Mouse (Mus musculus) liver, embryonic 11.5 days (tissue): Measurements from ENCODE around the gene Tex26. TPM values are rescaled to one million over a fixed set of nuclear protein-coding genes. Genes with fewer than 3 reads are reported as not detected.

Source experiments
- ATAC-seq: fragments of 200-750 bp; cut with Nextera tagmentation; replicated peaks from 2 replicates; pipeline ENCODE4 v1.8.0; 2017; ENCODE audit warnings: moderate number of reproducible peaks, mild to moderate bottlenecking, moderate TSS enrichment, moderate library complexity; ENCODE audit not compliant: low FRiP score
- DNase-seq: peaks from one replicate; pipeline ENCODE4 v3.0.0-alpha.2; 2017; ENCODE audit warnings: low spot score
- H3K27ac ChIP-seq: fragments of 300-500 bp; sonication (generic); 2 replicates; pipeline ENCODE4 v1.5.1; 2014; ENCODE audit warnings: mild to moderate bottlenecking, low read depth, low read length, control low read depth
- H3K27me3 ChIP-seq: fragments of 300-500 bp; sonication (generic); replicated peaks from 2 replicates; pipeline ENCODE4 v1.6.1; 2014; ENCODE audit warnings: low read length, mixed read lengths; ENCODE audit not compliant: control insufficient read depth, insufficient read depth
- H3K36me3 ChIP-seq: fragments of 300-500 bp; sonication (generic); 2 replicates; pipeline ENCODE4 v1.6.1; 2014; ENCODE audit warnings: mild to moderate bottlenecking, low read length, moderate library complexity, mixed read lengths; ENCODE audit not compliant: control insufficient read depth, insufficient read depth
- H3K4me1 ChIP-seq: fragments of 300-500 bp; sonication (generic); replicated peaks from 2 replicates; pipeline ENCODE4 v1.6.1; 2014; ENCODE audit warnings: low read length, mixed read lengths; ENCODE audit not compliant: control insufficient read depth, insufficient read depth
- H3K4me2 ChIP-seq: fragments of 300-500 bp; sonication (generic); 2 replicates; pipeline ENCODE4 v1.6.1; 2014; ENCODE audit warnings: mild to moderate bottlenecking, control low read depth, moderate library complexity
- H3K4me3 ChIP-seq: fragments of 300-500 bp; sonication (generic); 2 replicates; pipeline ENCODE4 v1.5.1; 2014; ENCODE audit warnings: low read depth, low read length, control low read depth
- H3K9ac ChIP-seq: fragments of 300-500 bp; sonication (generic); 2 replicates; pipeline ENCODE4 v1.6.1; 2014; ENCODE audit warnings: low read depth, low read length, control low read depth
- H3K9me3 ChIP-seq: fragments of 300-500 bp; sonication (generic); 2 replicates; pipeline ENCODE4 v1.6.1; 2016; ENCODE audit warnings: low read length, inconsistent platforms, mixed read lengths; ENCODE audit not compliant: control insufficient read depth
- WGBS: fragments of 180-500 bp; shearing (Covaris S2); extraction: QIAGEN DNeasy Blood & Tissue Kit; methylation state at CpG from one replicate; pipeline ENCODE4 v1.1.7; 2014; 5-methylcytosine and 5-hydroxymethylcytosine counted together
- polyA plus RNA-seq: library from polyadenylated mRNA; unstranded; fragments of >200 nt; fragmentation: Nextera tagmentation; extraction: Ambion mirVana; gene quantifications from 2 replicates; pipeline ENCODE4 v1.2.1, GENCODE M21; 2014

Tex26 gene
- polyA plus RNA-seq, 1 experiment from 2014 or later: 0.48 TPM

DNA sequence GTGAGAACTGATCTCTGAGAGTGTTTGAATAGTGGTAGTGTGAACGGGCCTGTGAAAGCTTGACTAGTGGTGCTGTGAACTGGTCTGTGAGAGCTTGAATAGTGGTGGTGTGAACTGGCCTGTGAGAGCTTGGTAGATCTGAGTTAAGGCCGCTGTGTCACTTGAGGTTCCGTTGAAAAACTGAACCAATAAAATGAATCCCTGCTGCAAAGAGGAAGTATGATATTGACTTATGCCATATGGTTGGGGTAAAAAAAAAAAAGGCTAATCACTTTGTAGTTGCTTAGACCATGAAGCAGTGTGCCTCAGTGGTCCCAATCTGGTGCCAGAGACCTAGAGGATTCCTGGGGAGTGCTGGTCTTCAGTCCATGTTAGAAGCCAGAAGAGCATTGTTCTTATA is 30.0 kb upstream of the Tex26 start:
- Histone ChIP-seq H3K4me1 (peaks cover 7% of the 10 kb centered on the region), H3K36me3 (no peaks in the 10 kb centered on the region), H3K9me3 (no peaks in the 10 kb centered on the region), H3K9ac (no peak overlapping the region), H3K4me3 (no peak overlapping the region), H3K27me3 (peaks cover 20% of the 10 kb centered on the region), H3K4me2 (no peak overlapping the region), H3K27ac (no peak overlapping the region)
- WGBS: 83% methylated on average over 3 of the region's 3 CpGs
- ATAC-seq: no peak
- no peak for DNase-seq

DNA sequence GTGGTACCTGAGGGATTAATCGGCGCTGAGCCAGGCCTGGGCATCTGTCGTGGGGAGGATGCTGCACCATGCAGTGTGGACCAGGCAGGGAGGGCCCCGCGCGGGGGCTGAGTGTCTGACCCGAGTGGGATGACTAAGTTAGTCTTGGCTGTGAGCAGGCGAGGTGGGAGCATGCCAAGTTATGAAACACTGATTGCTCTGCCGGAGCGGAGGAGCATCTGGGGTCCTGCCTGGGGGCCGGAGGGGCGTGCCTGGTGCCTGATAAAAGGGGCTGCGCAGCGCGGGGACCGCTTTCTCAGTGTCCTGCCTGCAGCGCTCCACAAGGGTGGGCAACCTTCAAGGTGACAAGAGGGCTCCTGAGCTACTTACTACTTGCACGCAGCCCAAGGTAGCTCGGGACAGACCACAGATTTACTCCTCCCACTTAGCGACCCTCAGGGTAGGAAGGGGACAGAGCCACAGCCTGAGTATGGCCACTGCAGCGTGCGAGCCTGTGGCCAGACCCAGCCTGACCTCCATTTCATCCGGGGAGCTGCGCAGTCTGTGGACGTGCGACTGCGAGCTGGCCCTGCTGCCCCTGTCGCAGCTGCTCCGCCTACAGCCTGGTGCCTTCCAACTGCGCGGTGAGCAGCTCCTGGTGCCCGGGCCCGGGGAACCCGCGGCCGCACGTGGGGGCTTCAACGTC is 27.8 kb upstream of the Tex26 start, which contains the start of gene Medag:
TSS of gene Medag (plus strand) at position 241 of the 685 bp plus-strand sequence.
- Histone ChIP-seq H3K9ac (peak within 1 kb of the TSS; percentile 34), H3K4me3 (peak within 1 kb of the TSS; percentile 38), H3K4me2 (peak within 1 kb of the TSS; percentile 63), H3K27me3 (peaks cover 20% of the 10 kb centered on the region), H3K4me1 (peaks cover 7% of the 10 kb centered on the region), H3K27ac (no peak within 1 kb of the TSS), H3K9me3 (no peaks in the 10 kb centered on the region), H3K36me3 (no peaks in the 10 kb centered on the region)
- DNase-seq (peak; percentile 44), ATAC-seq (peak; percentile 48)
- WGBS: 9% methylated on average over 38 of the region's 38 CpGs

DNA sequence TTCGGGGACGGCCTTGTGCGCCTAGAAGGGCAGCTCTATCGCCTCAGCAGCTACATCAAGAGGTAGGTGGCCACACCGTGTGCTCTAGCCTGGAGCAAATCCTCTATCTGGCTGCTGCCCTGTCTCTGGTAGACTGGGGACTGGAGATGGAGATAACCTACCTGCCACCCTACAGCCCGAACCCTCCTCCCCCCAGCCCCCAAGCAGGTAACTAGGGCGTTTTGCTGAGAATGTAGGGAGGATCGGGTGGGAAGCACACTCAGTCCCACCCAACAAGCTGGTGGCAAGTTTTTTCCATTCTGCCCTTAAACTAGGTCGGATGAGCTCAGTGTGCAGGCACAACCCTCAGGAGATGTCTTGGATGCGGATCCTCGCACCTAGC is 27.3 kb upstream of the Tex26 start:
- Histone ChIP-seq H3K9me3 (no peaks in the 10 kb centered on the region), H3K27me3 (peaks cover 20% of the 10 kb centered on the region), H3K9ac (no peak overlapping the region), H3K27ac (no peak overlapping the region), H3K4me1 (peaks cover 7% of the 10 kb centered on the region), H3K4me2 (peak overlapping the region; percentile 63), H3K36me3 (no peaks in the 10 kb centered on the region), H3K4me3 (peak overlapping the region; percentile 38)
- 37% methylated on average over 11 of the region's 11 CpGs for WGBS
- DNase-seq (no peak), ATAC-seq (no peak)

DNA sequence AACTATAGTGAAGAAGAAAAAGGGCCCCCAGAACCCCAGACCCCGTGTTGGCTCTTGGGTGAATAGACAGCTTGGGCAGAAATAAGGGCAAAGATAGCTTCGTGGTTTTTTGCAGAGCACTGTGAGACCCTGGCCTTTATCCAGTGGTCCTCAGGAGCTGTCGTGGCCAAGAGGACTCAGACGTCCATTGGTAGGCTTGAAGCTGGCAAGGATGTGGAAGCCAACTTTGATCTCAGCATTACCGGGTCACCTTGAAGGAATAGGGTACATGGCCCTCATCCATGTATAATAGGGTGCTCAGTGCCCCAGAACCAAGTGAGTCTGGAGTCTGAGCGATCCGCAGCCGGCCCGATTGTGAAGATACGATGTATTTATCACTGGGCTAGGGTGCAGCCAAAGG is 26.8 kb upstream of the Tex26 start:
- H3K9me3 ChIP-seq: no peaks in the 10 kb centered on the region
- H3K4me1 ChIP-seq: peaks cover 7% of the 10 kb centered on the region
- no peak overlapping the region for H3K9ac ChIP-seq
- H3K27me3 ChIP-seq: peaks cover 20% of the 10 kb centered on the region
- no peak overlapping the region for H3K4me3 ChIP-seq
- H3K4me2 ChIP-seq: no peak overlapping the region
- ATAC-seq: no peak
- WGBS: 81% methylated on average over 10 of the region's 10 CpGs
- no peak overlapping the region for H3K27ac ChIP-seq
- no peaks in the 10 kb centered on the region for H3K36me3 ChIP-seq
- DNase-seq: no peak

DNA sequence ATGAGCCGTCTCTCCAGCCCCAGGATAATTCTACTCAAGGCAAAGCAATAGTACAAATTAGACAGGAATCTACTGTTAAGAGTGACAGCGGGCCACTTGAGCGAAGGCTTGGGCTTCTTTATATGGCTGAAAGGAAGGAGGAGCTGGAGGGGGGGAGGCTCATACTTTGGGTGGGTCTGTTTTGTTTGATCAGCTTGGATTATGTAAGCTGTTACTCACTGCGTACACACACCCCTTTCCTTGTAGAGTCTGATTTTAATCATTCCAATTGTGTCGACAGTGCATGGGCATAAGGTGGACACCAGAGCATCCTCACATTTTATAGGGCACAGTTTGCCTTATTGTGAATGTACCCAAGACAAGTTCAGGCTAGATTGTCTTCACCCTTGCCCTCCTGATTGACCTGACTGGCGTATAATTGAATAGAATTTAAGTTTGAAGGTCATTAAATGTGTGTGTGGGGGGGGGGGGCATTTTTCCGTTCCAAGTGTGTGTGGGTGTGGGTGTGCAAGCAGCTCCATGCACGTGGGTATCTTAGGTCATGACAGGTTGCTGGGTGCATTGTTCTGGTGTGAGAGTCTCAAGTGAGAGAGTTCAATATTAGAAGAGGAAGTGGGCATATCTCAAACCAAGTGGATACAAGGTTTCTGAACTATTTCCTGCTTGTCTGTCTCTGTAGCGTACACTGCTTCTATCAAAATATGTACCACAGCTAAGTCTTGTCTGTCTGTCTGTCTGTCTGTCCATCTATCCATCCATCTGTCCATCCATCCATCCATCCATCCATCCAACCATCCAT is 24.9 kb upstream of the Tex26 start:
- Histone ChIP-seq H3K4me3 (no peak overlapping the region), H3K4me1 (peaks cover 7% of the 10 kb centered on the region)
- 66% methylated on average over 9 of the region's 9 CpGs for WGBS

DNA sequence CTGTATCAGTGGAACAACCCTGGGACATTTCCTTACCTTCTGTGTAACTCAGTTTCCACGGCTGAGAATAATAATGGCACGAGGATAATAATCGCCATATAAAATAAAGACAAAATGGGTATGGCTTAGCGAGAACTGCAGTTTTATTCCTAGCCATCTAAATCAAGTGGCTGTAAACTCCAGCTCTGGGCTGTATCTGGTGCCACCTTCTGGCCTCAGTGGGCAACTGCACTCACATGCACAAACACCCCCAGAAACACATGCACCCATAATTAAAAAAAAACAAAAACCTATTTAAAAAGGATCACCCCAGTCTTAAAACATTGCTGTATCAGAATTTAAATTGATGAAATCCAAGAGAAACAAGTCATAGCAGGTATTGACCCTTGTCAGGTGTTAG is 22.1 kb upstream of the Tex26 start:
- H3K4me3 ChIP-seq: no peak overlapping the region
- no peaks in the 10 kb centered on the region for H3K4me1 ChIP-seq
- no peaks in the 10 kb centered on the region for H3K36me3 ChIP-seq
- WGBS: 86% methylated on average over 4 of the region's 4 CpGs
- H3K9ac ChIP-seq: no peak overlapping the region
- H3K9me3 ChIP-seq: no peaks in the 10 kb centered on the region
- ATAC-seq (no peak), DNase-seq (no peak)
- H3K4me2 ChIP-seq: no peak overlapping the region
- H3K27ac ChIP-seq: no peak overlapping the region
- H3K27me3 ChIP-seq: peaks cover 5% of the 10 kb centered on the region

More for the DNA sequence above, 24.9 kb upstream of the Tex26 start:
- Histone ChIP-seq H3K4me2 (no peak overlapping the region), H3K9me3 (no peaks in the 10 kb centered on the region), H3K27ac (no peak overlapping the region), H3K9ac (no peak overlapping the region), H3K36me3 (no peaks in the 10 kb centered on the region), H3K27me3 (peaks cover 20% of the 10 kb centered on the region)
- ATAC-seq: no peak
- DNase-seq: no peak

DNA sequence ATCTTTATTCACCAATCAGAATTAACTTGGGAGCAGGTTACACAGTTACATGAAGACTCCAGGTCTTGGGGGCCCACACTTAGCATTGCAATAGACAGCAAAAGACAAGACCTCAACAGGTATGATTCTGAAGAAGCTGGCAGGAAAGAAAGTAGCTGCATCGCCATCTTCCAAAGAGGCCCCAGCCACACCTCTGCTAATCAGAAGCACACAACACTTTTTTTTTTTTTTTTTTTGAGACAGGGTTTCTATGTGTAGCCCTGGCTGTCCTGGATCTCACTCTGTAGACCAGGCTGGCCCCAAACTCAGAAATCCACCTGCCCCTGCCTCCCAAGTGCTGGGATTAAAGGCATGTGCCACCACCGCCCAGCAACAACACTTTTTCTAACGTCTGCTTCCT is 12.9 kb upstream of the Tex26 start:
- WGBS: 63% methylated on average over 3 of the region's 3 CpGs
- ATAC-seq (peak; percentile 35; the same call in 1 of the 2 replicates), DNase-seq (no peak)
- H3K4me1 ChIP-seq: peaks cover 16% of the 10 kb centered on the region
- H3K27ac ChIP-seq: no peak overlapping the region
- no peak overlapping the region for H3K9ac ChIP-seq
- H3K27me3 ChIP-seq: no peaks in the 10 kb centered on the region
- H3K4me2 ChIP-seq: no peak overlapping the region
- H3K36me3 ChIP-seq: no peaks in the 10 kb centered on the region
- H3K4me3 ChIP-seq: no peak overlapping the region
- no peaks in the 10 kb centered on the region for H3K9me3 ChIP-seq

DNA sequence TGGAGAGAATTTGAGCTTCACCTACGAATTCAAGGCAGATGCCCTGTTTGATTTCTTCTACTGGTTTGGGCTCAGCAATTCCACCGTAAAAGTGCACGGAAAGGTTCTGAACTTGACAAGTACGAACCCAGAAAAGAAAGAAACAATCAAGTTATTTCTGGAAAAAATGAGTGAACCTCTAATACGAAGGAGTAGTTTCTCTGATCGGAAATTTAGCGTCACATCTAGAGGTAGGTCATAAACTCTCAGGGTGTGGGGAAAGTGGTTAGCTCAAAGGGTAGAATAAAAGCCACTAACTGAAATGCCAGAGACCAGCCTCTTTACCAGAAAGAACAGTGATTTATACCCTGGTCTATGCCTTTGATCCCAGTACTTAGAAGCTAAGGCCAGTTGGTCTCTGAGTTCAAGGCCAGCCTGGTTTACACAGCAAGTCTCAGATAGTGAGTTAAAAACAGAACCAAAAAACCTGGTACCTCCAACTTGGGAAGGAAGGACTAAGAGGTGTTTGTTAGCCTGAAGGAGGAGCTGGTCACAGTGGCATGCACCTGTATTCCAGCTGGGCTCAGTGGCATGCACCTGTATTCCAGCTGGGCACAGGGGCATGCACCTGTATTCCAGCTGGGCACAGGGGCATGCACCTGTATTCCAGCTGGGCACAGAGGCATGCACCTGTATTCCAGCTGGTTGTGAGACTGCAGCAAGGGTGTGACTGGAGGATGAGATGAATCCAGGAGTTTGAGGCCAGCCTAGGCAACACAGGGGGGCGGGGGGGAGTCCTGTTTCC is 12.0 kb upstream of the Tex26 start:
- WGBS: 83% methylated on average over 8 of the region's 8 CpGs
- no peaks in the 10 kb centered on the region for H3K9me3 ChIP-seq

More for the DNA sequence above, 12.0 kb upstream of the Tex26 start:
- Histone ChIP-seq H3K4me1 (peaks cover 16% of the 10 kb centered on the region), H3K27ac (peak overlapping the region; percentile 85), H3K4me3 (no peak overlapping the region), H3K27me3 (no peaks in the 10 kb centered on the region), H3K36me3 (no peaks in the 10 kb centered on the region), H3K9ac (no peak overlapping the region), H3K4me2 (peak overlapping the region; percentile 55; the same call in 1 of the 2 replicates)
- no peak for ATAC-seq
- no peak for DNase-seq
